Mouse (Mus musculus) gonadal fat pad, adult 2 months (tissue): ENCODE measurements around the gene Sgms2. TPM values are rescaled to one million over a fixed set of nuclear protein-coding genes. Genes with fewer than 3 reads are reported as not detected.

Source experiments
- polyA plus RNA-seq: library from polyadenylated mRNA; depleted of rRNA; stranded (reverse); fragments of >200 nt; gene quantifications from 2 replicates; pipeline ENCODE4 v1.2.3, GENCODE M21; 2012; rRNA removed

The Sgms2 gene
- polyA plus RNA-seq, 1 experiment = 15.0 TPM

Other genes starting within 250 kb of the Sgms2 start
- 179 and 212 TPM in 2 replicates for gene Hadh, start 219.3 kb downstream of the Sgms2 start, polyA plus RNA-seq
- gene Cyp2u1, start 188.2 kb downstream of the Sgms2 start, polyA plus RNA-seq = 3.1 and 3.8 TPM in 2 replicates
- 97.0 and 102 TPM in 2 replicates for gene Papss1, start 73.4 kb upstream of the Sgms2 start, polyA plus RNA-seq